Mouse (Mus musculus) testis, postnatal 10 days (tissue): ENCODE data around the gene Map3k7.

ENCODE experiments used
- DNase-seq: peaks from one replicate; pipeline ENCODE4 v3.0.0; 2021; ENCODE audit warnings: low spot score

Map3k7 gene

DNA sequence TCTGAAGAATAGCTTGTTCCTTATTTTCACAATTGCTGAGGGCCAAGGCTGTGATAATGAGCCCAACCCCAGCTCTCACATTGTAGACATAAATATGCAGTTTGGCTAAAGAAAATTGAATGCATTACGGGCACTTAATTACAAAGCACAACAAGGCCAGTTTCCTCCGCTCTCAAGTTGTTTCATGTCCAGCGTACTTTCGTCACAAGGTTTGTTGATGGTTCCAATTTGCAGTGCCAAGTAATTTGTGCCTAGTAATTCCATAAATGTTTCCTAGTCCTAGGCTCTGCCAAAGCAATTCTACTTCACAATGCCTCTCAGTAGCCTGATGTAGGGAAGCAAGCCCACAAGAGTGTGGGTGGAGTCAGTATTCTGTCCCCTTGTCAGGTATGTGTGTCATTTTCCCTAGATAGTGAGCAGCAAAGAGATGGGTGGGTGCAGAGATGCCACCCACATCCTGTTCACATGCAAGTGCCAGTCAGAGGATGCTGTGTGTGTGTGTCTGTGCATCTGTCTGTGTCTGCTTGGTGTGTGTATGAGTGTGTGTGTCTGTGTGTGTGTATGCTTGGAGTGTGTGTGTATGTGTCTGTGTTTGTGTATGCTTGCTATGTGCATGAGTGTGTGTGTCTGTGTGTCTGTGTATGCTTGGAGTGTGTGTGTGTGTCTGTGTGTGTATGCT, 98.6 kb downstream of the Map3k7 start:
- no peak for DNase-seq

DNA sequence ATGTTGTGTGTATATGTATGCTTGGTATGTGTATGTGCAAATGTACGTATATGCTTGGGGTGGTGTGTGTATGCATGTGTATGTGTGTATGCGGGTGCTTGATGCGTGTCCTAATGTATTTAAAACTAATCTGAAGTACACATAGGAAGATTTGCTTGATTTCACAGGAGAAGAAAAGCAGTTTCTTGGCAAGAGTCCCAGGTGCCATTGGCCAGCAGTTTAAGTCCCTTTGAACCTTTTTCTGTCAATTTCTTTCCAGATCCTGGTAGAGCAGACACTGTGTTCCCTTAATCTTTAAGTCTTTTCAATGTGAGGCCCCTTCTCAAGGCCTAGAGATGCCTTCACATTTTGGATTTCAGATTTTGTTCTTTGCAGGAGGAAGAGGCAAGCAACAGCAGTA, 99.4 kb downstream of the Map3k7 start:
- no peak for DNase-seq
